Mouse (Mus musculus): ENCODE results near the gene Fam234a. TPM values are rescaled to one million over a fixed set of nuclear protein-coding genes. Genes with fewer than 3 reads are reported as not detected.

Gene Fam234a
- polyA plus RNA-seq, 1 experiment = 42.0 TPM

DNA sequence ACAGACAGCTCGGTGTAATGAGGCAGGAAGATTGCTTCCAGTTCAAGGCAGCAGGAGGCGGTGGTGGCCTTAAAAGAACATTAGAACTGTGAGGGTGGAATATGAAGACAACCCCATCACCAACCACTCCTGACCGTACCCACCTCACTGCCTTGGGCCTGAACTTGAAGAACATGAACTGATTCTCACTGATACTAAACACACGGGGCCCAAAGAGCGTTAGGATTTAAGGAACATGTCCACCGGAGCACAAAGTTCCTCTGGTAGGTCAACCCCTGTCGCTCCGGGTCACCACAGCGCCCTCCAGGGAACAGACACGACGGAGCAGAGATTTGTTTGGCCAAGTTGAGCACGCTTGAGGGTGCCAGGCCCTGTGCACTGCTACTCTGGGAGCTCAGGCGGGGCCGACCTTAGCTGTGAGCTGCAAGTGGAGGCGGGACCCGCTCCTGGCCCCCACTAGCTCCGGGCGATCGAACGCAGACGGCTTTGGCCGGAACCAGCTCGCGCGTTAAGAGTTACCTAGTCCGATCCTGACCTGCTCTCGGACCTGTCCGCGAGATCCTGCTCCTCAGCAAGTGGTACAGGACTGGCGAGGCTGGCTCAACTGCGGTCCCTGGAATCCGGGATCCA is 456 bp downstream of the Fam234a start:
- Histone ChIP-seq H3K4me1 (ENCODE audit: control insufficient read depth, insufficient read depth, insufficient read length, low read length) (peaks cover 5% of the 10 kb centered on the region), H3K27ac (replicated peaks; ENCODE audit: low read depth, low read length) (peak overlapping the region; percentile 92), H3K4me3 (ENCODE audit: insufficient read depth, low read depth, low read length) (peak overlapping the region; percentile 80)

DNA sequence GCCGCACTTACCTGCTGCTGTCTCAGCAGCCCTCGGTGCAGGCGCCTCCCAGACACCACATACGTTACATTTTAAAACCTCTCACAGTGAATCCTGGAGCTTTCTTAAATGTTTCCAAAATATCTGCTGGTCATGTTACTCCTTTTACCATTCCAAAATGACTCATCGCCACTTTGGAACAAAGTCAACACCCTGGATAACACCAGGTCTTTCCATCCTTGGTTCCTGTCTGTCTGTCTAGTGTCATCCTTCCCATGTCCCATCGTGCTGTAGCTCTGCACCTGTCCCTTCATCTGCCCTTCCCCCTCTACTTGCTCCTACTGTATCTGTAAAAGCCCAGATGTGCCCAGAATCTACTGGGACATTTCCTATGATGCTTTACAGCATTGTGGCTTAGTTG is 3.1 kb downstream of the Fam234a start:
- H3K4me3 ChIP-seq (ENCODE audit: insufficient read depth, low read depth, low read length) = no peak overlapping the region
- H3K4me1 ChIP-seq (ENCODE audit: control insufficient read depth, insufficient read depth, insufficient read length, low read length) = peaks cover 5% of the 10 kb centered on the region
- no peak overlapping the region for H3K27ac ChIP-seq (replicated peaks; ENCODE audit: low read depth, low read length)

- no peak overlapping the region for H3K4me3 ChIP-seq (ENCODE audit: insufficient read depth, low read depth, low read length)
- H3K27ac ChIP-seq (replicated peaks; ENCODE audit: low read depth, low read length) = no peak overlapping the region
- peaks cover 5% of the 10 kb centered on the region for H3K4me1 ChIP-seq (ENCODE audit: control insufficient read depth, insufficient read depth, insufficient read length, low read length)
These were observed 3.8 kb downstream of the Fam234a start for GRCm38 (mm10) chr17:26240120-26240790.

DNA sequence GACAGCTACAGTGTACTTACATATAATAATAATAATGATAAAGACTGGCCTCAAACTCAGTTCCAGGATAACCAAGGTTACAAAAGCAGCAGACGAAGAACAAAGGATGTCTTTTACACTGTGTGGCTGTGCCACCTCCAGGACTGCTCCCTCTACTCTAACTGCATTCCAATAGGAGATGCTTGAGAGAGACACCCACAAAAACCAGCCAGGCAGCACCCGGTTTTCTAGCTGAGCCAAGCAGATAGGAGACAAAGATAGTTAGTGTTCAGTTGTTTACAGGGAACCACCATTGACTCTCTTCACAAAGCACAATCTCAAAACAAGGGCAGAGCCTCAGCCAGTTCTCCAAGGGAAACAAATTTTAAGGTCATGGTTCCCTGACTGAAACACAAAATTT is 4.5 kb downstream of the Fam234a start:
- Histone ChIP-seq H3K4me3 (ENCODE audit: insufficient read depth, low read depth, low read length) (no peak overlapping the region), H3K27ac (replicated peaks; ENCODE audit: low read depth, low read length) (no peak overlapping the region), H3K4me1 (ENCODE audit: control insufficient read depth, insufficient read depth, insufficient read length, low read length) (peaks cover 7% of the 10 kb centered on the region)

DNA sequence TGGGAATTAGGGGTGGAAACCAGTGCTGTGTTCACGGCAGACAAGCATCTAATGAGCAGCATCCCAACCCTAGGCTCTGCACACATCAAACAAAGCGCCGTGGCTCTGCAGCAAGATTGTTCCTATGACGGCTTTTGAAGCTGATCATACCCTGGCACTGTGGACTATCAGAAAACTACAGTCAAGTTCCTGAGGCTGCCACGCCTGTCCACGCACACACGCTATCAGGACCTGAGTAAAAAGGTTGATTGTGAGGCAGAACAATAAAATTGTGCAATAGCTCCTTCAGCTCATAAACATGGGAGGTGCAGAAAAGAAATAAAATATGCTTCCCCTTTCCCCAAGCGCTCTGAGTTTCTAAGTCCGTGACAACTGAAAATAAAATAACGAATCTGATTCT is 6.4 kb downstream of the Fam234a start:
- Histone ChIP-seq H3K4me3 (ENCODE audit: insufficient read depth, low read depth, low read length) (no peak overlapping the region), H3K4me1 (ENCODE audit: control insufficient read depth, insufficient read depth, insufficient read length, low read length) (peaks cover 7% of the 10 kb centered on the region), H3K27ac (replicated peaks; ENCODE audit: low read depth, low read length) (no peak overlapping the region)

- Histone ChIP-seq H3K4me3 (ENCODE audit: insufficient read depth, low read depth, low read length) (no peak overlapping the region), H3K27ac (replicated peaks; ENCODE audit: low read depth, low read length) (peak overlapping the region; percentile 66)
These were observed 8.8 kb downstream of the Fam234a start for GRCm38 (mm10) chr17:26235077-26235815.

GRCm38 (mm10) chr17:26234386-26234785 is 9.7 kb downstream of the Fam234a start:
- Histone ChIP-seq H3K4me3 (ENCODE audit: insufficient read depth, low read depth, low read length) (no peak overlapping the region), H3K4me1 (ENCODE audit: control insufficient read depth, insufficient read depth, insufficient read length, low read length) (peaks cover 2% of the 10 kb centered on the region; the same call in 1 of the 2 replicates), H3K27ac (replicated peaks; ENCODE audit: low read depth, low read length) (0 out of 2 replicates have a peak overlapping the region, but pooled peaks have one; percentile 15)

More at GRCm38 (mm10) chr17:26235077-26235815, 8.8 kb downstream of the Fam234a start:
- H3K4me1 ChIP-seq (ENCODE audit: control insufficient read depth, insufficient read depth, insufficient read length, low read length) = peaks cover 2% of the 10 kb centered on the region; the same call in 1 of the 2 replicates

- Histone ChIP-seq H3K4me3 (ENCODE audit: insufficient read depth, low read depth, low read length) (no peak overlapping the region), H3K4me1 (ENCODE audit: control insufficient read depth, insufficient read depth, insufficient read length, low read length) (peaks cover 2% of the 10 kb centered on the region; the same call in 1 of the 2 replicates), H3K27ac (replicated peaks; ENCODE audit: low read depth, low read length) (no peak overlapping the region)
These were observed 11.2 kb downstream of the Fam234a start for GRCm38 (mm10) chr17:26232863-26233262.

DNA sequence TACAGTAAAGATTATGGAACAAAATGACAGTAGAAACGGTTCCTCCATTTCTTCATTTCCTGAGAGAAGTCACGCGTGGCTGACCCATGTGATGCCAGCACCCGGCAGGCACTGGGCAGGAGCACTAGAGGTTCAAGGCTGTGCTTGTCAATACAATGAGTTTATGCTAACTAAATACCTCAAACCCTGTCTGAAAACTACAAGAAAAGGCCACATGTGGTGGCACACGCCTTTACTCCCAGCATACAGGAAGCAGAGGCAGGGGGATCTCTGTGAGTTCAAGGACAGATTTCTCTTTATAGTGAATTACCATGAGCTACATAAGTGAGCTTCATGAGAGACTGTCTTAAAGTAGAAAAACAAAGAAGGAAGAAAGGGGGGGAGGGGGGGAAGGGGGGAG is 12.9 kb downstream of the Fam234a start:
- Histone ChIP-seq H3K27ac (replicated peaks; ENCODE audit: low read depth, low read length) (peak overlapping the region; percentile 40), H3K4me1 (ENCODE audit: control insufficient read depth, insufficient read depth, insufficient read length, low read length) (peaks cover 2% of the 10 kb centered on the region; the same call in 1 of the 2 replicates)

GRCm38 (mm10) chr17:26229776-26230175 is 14.3 kb downstream of the Fam234a start:
- Histone ChIP-seq H3K27ac (replicated peaks; ENCODE audit: low read depth, low read length) (no peak overlapping the region), H3K4me1 (ENCODE audit: control insufficient read depth, insufficient read depth, insufficient read length, low read length) (peaks cover 4% of the 10 kb centered on the region), H3K4me3 (ENCODE audit: insufficient read depth, low read depth, low read length) (no peak overlapping the region)

More for the DNA sequence above, 12.9 kb downstream of the Fam234a start:
- H3K4me3 ChIP-seq (ENCODE audit: insufficient read depth, low read depth, low read length) = no peak overlapping the region

- Histone ChIP-seq H3K4me3 (ENCODE audit: insufficient read depth, low read depth, low read length) (no peak overlapping the region), H3K27ac (replicated peaks; ENCODE audit: low read depth, low read length) (peak overlapping the region; percentile 80), H3K4me1 (ENCODE audit: control insufficient read depth, insufficient read depth, insufficient read length, low read length) (peaks cover 4% of the 10 kb centered on the region; the same call in 1 of the 2 replicates)
These were observed 18.9 kb downstream of the Fam234a start for GRCm38 (mm10) chr17:26225150-26225549.

GRCm38 (mm10) chr17:26221508-26221907 is 22.5 kb downstream of the Fam234a start:
- Histone ChIP-seq H3K4me3 (ENCODE audit: insufficient read depth, low read depth, low read length) (no peak overlapping the region), H3K4me1 (ENCODE audit: control insufficient read depth, insufficient read depth, insufficient read length, low read length) (peaks cover 4% of the 10 kb centered on the region; the same call in 1 of the 2 replicates), H3K27ac (replicated peaks; ENCODE audit: low read depth, low read length) (no peak overlapping the region)

DNA sequence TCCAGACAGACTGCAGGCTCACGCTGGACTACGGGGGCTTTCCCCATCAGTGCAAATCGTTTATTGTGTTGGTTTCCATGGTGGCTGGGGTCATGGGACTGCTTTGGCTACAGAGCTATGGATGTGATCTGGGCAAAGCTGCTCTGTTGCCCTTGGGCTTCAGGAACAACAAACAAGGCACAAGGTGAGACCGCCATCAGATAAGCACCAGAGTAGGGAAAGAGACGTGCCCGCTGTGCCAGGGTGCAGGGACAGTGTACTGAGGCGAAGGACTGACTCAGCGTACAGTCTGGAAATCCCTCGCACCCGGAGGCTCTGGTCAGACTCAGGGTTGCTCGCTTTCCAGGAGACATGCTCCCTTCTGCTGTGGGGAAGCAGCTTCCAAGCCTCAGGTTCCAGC is 31.4 kb downstream of the Fam234a start:
- Histone ChIP-seq H3K27ac (replicated peaks; ENCODE audit: low read depth, low read length) (no peak overlapping the region), H3K4me1 (ENCODE audit: control insufficient read depth, insufficient read depth, insufficient read length, low read length) (no peaks in the 10 kb centered on the region), H3K4me3 (ENCODE audit: insufficient read depth, low read depth, low read length) (no peak overlapping the region)

DNA sequence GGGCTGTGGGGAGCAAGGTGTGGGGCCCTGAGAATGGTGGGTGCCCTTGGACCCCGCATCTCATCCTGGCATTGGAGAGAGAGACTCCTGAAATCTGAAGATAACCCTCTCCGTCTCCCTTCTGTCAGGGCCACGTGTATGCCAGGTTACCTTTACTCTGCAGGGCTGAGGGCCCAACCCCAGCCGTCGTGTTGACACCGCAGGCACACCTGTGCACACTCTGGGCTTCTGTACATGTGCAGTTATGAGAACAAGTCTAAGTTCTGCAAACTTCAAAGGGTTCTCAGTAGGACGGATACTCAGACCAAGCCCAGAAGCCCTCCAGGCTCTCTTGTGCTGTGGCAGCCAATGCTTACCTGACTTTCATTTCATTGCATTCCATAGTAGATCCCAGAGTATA is 31.8 kb downstream of the Fam234a start:
- Histone ChIP-seq H3K4me1 (ENCODE audit: control insufficient read depth, insufficient read depth, insufficient read length, low read length) (no peaks in the 10 kb centered on the region), H3K27ac (replicated peaks; ENCODE audit: low read depth, low read length) (no peak overlapping the region), H3K4me3 (ENCODE audit: insufficient read depth, low read depth, low read length) (no peak overlapping the region)

DNA sequence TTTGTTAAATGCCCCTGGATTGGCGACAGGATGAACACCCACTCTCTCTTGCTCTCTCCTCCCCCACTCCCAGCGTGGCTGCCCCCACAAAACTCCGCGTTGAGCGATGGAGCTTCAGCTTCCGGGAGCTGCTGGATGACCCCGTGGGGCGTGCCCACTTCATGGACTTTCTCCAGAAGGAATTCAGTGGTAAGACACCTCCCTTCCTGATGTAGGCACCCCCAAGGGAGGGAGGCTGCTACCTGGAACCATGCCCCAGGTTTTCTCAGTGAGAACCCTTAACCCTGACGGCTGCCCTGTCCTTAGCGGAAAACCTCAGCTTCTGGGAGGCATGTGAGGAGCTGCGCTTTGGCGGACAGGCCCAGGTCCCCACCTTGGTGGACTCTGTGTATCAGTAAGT is 36.4 kb downstream of the Fam234a start, which contains the start of gene Arhgdig:
Gene Arhgdig, minus strand, starts transcription at position 101 of the 400 bp plus-strand sequence.
- no peak within 1 kb of the TSS for H3K4me3 ChIP-seq (ENCODE audit: insufficient read depth, low read depth, low read length)
- H3K27ac ChIP-seq (replicated peaks; ENCODE audit: low read depth, low read length) = no peak within 1 kb of the TSS
- H3K4me1 ChIP-seq (ENCODE audit: control insufficient read depth, insufficient read depth, insufficient read length, low read length) = no peaks in the 10 kb centered on the region
